Mouse (Mus musculus) frontal cortex, postnatal 36 days (tissue): ENCODE results near the gene Tatdn2.
"Not testable (repeated sequence)": the region's sequence is repeated elsewhere in the genome, so short reads cannot be mapped to it uniquely, and the experiment has no call there.

Source experiments
- DNase-seq, 2 experiments: peaks; one replicate each; pipeline ENCODE4 v3.0.0; 2022; ENCODE audit warnings: low spot score in 2 of 2

Gene Tatdn2

DNA sequence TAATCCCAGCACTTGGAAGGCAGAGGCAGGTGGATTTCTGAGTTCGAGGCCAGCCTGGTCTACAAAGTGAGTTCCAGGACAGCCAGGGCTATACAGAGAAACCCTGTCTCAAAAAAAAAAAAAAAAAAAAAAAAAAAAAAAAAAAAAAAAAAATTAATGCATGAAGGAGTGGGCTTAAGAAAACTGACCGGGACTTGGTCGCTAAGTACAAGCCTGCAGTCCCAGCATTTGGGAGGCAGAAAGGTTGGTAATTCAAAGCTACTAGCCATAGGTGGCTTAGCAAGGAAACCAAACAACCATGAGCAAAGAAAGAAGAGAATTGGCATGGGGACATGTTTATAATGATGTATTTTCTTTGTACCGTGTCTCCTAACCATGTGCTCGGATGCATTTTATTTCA is 16.5 kb downstream of the Tatdn2 start:
- not testable (repeated sequence) for DNase-seq

DNA sequence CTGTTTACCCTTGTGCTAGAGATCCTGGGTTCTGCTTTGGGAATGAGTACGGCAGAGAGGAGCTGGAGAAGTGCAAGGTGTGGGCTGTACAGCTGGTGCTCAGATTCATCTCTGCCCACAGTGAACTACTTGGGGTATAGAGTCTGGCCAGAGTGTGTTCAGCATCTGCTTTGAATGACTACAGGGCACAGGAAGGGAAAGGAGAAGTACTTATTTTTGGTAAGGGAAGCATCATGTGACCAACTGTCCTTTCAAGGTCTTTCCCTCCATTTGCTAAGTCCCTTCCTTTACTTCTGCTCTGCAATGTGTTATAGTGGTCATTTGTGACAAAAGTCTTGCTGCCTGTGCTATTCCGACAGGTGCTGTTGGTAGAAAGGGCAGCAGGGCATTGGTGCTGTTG is 17.4 kb downstream of the Tatdn2 start:
- DNase-seq: peak in 1 of 2 experiments; percentile 17

DNA sequence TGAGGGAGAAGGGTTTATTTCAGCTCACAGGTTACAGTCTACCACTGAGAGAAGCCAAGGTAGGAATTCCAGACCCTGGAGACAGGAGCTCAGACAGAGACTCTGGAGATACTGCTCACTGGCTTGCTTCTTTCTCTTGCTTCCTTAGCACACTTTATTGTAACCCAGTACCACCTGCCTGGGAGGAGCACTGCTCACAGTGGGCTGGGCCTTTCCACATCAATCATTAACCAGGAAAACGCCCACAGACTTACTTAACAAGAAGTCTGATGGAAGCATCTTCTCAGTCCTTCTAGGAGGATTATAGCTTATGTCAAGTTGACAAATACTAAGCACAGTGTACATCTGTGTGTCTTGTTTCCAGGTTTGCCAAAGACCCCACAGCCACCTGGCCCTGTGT is 17.9 kb downstream of the Tatdn2 start:
- DNase-seq: no peak

DNA sequence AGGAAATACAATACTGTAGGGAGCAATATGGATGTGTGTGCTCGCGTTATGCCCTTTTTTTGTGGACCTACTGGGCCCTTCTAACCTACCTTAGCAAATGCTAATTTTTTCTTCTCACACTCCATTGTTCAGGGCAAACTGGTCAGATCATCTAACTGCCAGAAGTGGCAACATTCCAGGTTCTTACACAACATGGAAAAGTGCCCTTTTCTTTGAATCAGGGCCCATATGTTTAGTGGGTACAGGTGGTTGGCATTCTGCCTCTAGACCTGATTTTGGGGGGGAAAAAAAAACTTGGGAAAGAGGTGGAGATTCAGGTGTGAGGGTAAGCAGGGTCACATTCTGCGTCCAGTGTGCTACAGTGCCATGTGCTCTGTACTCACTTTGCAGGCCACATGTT is 20.7 kb downstream of the Tatdn2 start:
- DNase-seq: no peak

DNA sequence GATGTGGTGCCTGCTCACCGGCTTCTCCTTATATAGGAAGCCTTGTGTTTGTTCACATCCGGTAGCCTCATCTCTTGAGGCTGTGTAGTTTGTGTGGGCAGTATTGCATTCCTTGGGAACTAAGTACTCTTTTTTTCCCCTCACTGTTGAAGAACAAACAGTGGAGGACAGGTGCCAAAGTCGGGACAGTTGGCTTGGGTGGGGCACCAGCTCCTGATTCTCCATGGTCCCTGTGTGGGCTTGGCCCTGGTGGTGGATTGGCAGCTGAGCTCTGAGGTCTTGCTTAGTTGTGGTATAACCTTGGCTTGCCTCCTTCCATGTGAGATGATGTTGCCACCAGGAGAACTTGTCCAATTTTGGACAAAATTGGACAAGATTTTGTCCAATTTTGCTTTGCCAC is 23.0 kb downstream of the Tatdn2 start, which contains the start of gene Ghrl:
Gene Ghrl (minus strand): TSS at position 3 of the 400 bp plus-strand sequence.
- DNase-seq: no peak

DNA sequence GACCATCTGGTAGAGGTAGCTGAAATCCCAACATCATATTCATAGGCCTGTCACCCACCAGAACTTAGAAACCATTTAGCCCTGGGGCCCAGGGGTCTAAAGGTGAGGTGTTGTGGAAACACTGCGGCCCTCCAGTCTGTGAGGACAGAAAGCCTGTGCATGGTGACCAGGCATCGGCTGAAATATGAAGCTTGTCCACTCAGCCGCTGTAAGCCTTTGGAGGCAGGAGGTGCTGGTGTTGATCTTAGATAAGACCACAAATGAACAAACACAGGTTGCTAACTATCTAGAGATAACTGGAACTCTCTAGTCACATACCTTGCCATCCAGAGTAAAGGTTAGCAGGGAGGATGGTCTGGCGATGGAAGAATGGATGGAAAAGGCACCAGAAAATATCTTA is 24.2 kb downstream of the Tatdn2 start:
- no peak for DNase-seq

DNA sequence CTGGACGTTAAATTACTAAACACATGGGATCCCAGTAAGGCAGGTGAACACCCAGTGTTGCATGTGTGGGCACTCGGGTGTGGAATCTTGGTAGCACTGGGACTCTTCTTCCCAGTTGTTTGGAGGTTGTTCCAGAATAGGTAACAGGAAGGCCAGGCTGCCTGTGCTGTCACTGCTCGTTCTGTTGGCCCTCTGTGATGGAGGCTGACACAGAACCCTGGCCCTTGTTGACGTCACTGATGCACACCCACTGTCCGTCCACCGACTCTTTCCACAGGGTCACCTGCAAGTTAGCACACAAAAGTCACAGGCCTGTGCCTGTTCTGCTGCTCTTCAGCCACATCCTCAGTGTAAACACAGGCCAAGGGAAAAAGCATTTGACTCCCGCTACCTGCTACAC is 31.3 kb downstream of the Tatdn2 start:
- DNase-seq: no peak

DNA sequence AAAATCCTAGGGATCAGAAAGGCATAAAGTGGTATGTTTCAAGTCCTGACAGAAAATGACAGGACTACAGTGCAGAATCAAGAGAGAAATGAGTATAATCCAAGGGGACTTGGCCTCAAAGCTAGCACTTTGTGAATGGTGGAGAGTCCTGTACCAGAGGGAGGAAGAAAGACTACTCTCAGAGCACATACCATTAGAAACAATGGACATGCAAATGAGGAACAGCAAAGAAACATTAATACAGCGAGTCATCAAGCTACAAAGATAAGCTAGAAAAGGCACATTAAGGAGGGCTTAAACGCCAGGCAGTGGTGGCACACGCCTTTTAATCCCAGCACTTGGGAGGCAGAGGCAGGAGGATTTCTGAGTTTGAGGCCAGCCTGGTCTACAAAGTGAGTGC is 34.4 kb downstream of the Tatdn2 start:
- no peak for DNase-seq

DNA sequence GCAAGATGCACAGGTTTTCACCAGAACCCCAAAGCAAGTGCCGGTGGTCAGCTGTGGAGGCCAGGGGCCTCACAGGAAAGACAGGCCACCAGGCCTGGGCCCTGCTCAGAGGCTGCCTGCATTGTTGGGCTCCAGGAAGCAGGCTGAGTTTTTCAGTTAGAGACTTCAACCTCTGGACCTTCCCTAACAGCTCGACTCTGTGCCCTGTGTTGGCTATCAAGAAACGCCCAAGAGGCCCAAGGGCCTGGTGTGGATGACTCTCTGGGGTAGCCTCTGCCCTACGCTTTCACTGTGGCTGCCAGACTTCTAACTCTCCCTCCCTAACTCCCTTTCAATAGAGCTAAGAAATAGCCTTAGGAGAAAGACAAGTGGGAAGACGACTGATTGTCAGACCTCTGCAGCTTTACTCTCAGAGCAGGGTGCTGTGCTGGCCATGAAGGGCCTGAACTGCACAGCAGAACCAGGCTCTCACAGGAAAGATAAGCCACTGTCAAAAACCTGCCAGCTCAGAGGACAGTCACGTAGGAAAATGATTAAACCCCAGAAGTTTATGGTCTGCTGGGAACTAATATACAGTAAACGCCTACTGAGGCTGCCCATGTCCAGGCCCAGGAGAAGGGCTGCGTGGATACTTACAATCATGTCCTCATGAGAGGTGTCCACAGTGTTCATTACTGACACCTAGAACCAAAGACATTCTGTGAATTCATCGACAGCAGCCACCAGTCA is 40.6 kb downstream of the Tatdn2 start:
- no peak for DNase-seq

DNA sequence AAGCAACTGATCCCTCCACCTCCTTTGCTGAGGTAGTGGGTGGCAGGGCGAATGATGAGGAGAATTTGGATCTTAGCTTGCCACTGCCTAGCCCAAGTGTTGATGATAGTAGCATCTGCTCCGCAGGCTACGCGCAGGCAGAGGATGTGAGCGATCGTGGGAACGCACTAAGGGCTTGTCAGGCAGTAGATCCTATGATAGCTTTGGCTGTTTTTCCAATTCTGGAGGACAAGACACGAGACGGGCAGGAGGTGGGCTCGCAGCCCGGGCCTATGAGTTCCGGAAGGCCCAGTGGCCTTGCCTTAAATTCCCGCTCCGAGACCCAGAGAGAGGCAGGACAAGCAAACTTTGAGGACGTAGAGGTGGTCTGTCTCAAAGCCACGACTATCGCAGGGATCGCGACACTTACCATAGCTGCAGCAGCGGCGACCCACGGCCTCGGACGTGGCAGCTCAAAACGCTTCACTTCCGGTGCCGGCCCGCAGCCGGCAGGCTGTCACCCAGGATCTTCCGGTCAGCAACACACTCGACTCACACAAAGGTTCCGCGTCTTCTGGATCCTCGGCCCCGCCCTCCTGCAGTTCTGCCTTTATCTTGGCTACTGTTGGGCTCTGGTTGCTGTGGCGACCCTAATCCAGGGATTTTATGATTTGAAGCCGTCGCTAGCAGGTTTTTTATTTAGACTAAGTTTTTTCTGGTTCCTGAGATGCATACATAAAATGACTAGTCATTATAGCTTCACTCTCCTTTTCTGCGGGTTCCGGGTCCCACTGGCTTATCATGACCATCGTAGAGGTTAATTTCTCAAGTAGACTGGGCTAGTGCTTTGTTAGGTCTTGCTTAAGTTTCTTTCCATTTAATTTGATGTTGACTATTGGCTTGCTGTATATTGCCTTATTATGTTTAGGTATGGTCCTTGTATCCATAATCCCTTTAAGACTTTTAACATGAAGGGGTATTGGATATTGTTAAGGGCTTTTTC is 43.7 kb downstream of the Tatdn2 start, which contains the start of gene Sec13:
Gene Sec13 (minus strand): TSS at position 508 of the 982 bp plus-strand sequence.
- peak; percentile 90 for DNase-seq

DNA sequence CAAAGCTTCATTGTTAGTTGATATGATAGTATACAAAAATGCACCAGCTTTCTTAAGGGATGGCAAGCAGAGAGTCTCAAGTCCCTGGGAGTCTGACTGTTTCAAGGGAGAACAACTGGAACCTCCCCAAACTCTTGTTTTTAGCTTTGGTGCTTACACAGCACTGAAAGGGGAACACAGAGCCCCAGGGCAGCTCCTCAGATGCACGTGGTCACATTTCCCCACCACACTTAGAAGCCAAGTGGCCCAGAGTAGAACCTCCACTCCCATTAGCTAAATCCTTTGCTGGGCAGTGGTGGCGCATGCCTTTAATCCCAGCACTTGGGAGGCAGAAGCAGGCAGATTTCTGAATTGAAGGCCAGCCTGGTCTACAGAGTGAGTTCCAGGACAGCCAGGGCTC is 44.6 kb downstream of the Tatdn2 start:
- no peak for DNase-seq

DNA sequence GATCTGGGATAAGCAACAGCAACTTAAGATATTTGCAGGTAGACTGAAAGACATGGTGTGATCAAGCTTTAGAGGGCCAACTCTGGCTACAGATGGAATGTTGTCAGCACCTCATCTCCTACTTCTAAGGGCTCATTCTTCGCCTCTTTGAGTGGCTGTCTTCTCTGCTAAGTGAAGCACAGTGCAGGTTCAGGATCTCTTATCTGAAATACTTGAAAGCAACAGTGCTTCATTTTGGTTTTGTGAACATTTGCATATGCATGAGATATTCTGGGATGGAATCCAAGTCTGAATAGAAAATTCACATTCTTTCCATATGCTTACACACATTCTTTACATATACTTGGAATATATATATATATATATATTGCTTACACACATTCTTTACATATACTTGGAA is 45.5 kb downstream of the Tatdn2 start:
- peak in 1 of 2 experiments; percentile 47 for DNase-seq

DNA sequence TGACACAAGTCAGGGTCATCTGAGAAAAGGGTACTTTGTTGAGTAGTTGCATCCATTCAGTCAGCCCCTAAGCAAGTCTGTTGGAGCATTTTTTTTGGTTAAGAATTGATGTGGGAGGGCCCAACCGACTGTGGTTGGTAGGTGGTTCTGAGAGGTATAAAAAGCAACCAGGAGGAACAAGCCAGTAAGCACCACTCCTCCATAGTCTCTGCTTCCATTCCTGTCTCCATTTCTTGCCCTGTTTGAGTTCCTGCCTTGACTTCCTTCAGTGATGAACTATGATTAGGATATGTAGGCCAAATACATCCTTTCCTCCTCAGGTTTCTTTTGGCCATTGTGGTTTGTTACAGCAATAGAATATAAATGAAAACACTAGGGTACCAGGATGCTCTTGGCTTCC is 46.3 kb downstream of the Tatdn2 start:
- DNase-seq: no peak

DNA sequence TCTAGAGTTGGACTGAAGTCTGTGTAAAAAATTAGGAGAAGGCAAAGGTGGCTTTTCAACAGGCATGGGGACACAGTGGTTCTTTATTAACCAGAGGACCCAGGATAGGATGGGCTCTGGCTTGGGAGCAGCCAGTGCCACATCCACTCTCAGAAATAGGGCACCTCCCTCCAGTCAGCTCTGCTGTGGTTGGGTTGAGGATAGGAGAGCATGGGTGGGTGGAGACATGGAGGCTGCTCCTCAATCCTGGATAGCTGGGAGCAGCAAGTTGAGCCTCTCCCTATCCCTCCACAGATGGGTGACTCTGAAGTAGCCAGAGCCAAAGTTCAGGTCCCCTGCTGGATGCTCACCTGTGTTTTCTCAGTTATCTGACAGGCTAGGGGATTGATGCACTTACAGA is 48.3 kb downstream of the Tatdn2 start:
- no peak for DNase-seq

DNA sequence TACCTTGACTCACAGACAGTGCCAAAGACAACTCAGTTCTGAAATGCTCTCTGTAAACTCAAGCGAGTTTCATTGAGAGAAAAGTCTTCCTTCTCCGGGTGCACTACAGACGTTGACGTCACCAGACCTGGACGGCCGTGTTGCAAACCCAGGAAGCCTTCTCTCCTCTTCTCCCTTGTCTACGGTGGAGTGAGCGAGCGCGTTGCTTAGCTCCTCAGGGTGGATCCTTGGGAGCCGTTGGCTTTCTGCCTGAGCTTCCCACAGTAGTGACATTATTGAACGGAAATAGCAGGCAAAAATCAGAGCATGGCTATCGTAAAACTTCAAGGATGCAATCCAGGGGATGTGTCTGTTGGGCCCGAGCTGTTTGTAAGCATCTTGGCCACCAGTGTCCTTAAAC is 50.4 kb downstream of the Tatdn2 start:
- peak in 1 of 2 experiments; percentile 58 for DNase-seq

DNA sequence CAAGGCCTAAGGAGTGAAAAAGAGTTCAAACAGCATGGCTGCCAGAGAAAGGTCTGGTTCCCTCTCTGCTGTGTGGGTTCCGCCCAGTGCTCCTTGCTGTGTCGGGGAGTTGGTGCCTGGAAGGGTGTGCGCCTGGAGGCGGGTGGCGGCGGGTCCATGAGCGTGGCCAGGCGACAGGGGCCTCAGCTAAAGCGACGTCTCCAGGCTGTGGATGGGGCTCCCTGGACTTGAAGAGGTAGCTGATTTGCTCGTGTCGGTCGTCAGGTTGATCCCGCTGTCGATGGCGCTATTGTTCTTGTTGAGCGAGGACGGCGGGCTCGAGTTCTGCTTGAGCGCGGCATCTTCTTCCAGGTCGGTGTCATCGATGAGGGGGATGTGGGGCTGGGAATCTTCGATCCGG is 51.5 kb downstream of the Tatdn2 start:
- DNase-seq: peak in 1 of 2 experiments; percentile 41

DNA sequence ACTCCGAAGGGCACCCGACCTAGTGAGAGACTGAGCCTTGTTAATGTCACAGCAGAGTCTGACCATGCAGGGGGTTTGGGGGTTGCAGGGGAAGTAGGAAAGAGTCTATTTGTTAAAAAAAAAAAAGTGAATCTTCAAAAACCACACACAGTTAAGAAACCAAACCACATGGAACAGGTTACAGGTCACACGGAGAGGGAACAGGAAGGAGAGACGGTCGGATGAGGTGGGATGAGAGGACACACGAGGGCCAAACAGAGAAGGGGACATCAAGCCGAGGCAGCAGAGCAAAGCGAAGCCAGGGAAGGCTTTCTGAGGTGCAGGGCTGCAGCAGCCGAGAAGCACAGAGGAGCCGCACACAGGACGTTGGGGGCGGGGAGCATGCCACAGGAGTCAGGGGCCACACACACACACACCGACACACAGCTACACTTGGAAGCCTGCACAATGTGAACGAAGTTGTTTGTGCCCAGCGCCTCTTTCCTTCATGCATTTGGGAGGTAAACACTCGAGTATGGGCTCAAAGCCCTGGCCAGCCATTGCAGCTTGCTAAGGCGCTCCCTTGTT is 52.4 kb downstream of the Tatdn2 start:
- DNase-seq: no peak
